Mouse (Mus musculus): ENCODE measurements around the gene Rapgef4. TPM values are rescaled to one million over a fixed set of nuclear protein-coding genes. Genes with fewer than 3 reads are reported as not detected.

Rapgef4 gene
- polyA plus RNA-seq, 1 experiment from 2014 or later: not detected

DNA sequence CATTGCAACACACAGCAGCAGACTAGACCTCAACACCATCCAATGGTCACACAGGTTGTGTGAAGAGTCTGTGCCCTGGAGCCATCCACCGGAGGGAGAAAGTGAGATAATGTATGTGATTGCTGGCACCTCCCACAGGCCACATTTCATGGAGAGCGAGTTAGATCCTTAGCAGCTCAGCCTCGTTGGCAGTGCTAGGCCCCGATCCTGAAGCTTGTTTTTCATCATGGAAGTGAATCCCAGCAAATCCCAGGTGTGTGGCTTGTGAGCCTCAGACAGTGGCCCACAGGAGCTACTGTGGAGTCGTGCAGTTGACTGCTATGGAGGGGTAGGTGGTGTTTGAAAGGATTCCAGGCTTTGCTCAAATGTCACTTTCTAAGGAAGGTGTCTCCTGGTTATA is 13.2 kb upstream of the Rapgef4 start:
- WGBS (ENCODE audit: missing documents): 94% methylated on average over 5 of the region's 5 CpGs

DNA sequence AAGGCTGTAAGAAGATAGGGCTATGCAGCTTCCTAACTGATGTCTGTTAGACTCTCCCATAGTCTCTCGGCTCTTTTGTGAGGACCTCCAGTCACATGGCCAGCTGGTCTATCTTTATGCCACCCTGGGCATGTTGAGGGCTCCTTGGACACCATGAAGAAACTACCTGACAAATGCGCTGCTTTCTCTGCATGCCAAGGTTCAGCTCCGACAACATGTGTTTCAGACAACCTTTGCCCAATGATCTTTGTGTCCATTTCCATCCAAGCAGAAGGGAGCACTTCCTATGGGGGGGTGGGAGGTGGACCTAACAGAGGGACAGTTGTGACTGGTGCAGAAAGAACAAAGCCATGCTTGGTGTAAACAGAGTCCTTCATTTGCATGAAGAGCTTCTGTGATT is 7.4 kb upstream of the Rapgef4 start:
- 92% methylated on average over 3 of the region's 3 CpGs for WGBS (ENCODE audit: missing documents)
- no peaks in the 10 kb centered on the region for H3K79me2 ChIP-seq (ENCODE audit: inconsistent target)

More for the DNA sequence above, 13.2 kb upstream of the Rapgef4 start:
- no peak overlapping the region for H3K4me3 ChIP-seq (ENCODE audit: inconsistent target)
- H3K36me3 ChIP-seq (ENCODE audit: inconsistent target): no peaks in the 10 kb centered on the region
- H3K27ac ChIP-seq: no peak overlapping the region
- no peaks in the 10 kb centered on the region for H3K79me2 ChIP-seq (ENCODE audit: inconsistent target)

DNA sequence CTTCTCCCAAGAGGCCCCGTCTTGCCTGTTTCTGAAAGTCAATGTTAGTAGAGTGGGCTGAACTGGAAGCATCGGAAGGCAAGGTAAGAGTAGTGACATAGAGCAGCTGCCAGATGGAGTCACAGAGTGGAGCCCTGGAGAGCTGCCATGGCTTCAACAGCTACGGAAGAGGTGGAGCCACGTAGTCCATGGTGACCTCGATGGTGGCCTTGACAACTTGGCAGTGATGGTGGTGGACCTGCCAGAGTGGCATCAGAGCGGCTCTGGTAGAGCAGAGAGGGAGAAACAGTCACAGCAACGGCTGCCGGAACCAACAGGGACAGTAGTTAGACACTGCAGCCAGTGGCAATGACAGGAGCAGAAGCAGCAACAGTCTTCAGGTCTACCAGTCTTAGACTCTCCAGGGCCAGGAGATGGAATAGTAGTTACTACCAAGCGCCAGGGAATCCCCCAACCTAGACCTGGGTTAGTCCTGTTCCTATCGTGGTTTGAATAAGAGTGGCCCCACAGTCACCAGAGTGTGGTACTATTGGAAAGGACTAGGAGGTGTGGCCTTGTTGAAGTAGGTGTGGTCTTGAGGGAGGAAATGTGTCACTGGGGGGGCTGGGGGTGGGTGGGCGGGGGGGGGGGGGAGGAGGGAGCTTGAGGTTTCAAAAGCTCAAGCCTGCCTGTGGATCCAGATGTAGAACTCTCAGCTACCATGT is 6.7 kb upstream of the Rapgef4 start:
- Histone ChIP-seq H3K79me2 (ENCODE audit: inconsistent target) (no peaks in the 10 kb centered on the region), H3K4me3 (ENCODE audit: inconsistent target) (no peak overlapping the region), H3K36me3 (ENCODE audit: inconsistent target) (no peaks in the 10 kb centered on the region), H3K27ac (no peak overlapping the region)
- 86% methylated on average over 9 of the region's 11 CpGs for WGBS (ENCODE audit: missing documents)

More for the DNA sequence above, 7.4 kb upstream of the Rapgef4 start:
- no peaks in the 10 kb centered on the region for H3K36me3 ChIP-seq (ENCODE audit: inconsistent target)
- H3K4me3 ChIP-seq (ENCODE audit: inconsistent target): no peak overlapping the region
- no peak overlapping the region for H3K27ac ChIP-seq

GRCm38 (mm10) chr2:71979981-71980380 is 1.1 kb upstream of the Rapgef4 start:
- no peaks in the 10 kb centered on the region for H3K36me3 ChIP-seq (ENCODE audit: inconsistent target)
- no peaks in the 10 kb centered on the region for H3K79me2 ChIP-seq (ENCODE audit: inconsistent target)
- WGBS (ENCODE audit: missing documents): 92% methylated on average over 7 of the region's 7 CpGs
- H3K4me3 ChIP-seq (ENCODE audit: inconsistent target): no peak overlapping the region
- H3K27ac ChIP-seq: no peak overlapping the region

DNA sequence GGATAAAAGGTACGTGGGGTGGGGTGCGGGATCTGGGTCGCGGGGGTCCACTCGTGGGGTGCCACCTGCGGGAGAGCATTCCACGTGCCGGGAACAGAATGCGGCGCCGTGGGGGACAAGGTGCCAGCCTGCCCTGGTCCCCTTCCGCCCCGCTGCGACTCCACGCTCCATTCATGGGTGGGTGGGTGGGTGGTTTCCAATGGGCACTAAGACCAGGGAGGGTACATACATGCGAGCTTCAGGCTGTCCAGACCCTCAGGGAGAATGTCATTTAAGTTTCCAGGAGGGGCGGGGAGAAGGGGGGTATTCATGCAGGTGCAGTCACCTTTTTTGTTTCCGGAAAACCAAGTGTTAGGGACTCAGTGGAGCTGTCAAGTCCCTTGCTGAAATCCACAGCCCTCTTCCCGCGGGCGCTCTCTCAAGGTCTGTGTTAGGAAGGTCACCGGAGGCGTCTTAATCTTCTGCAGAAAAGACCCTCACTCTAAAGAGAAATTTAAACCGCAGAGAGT is 357 bp downstream of the Rapgef4 start:
- Histone ChIP-seq H3K36me3 (ENCODE audit: inconsistent target) (no peaks in the 10 kb centered on the region), H3K79me2 (ENCODE audit: inconsistent target) (no peaks in the 10 kb centered on the region), H3K27ac (no peak overlapping the region), H3K4me3 (ENCODE audit: inconsistent target) (no peak overlapping the region)
- 22% methylated on average over 24 of the region's 24 CpGs for WGBS (ENCODE audit: missing documents)

DNA sequence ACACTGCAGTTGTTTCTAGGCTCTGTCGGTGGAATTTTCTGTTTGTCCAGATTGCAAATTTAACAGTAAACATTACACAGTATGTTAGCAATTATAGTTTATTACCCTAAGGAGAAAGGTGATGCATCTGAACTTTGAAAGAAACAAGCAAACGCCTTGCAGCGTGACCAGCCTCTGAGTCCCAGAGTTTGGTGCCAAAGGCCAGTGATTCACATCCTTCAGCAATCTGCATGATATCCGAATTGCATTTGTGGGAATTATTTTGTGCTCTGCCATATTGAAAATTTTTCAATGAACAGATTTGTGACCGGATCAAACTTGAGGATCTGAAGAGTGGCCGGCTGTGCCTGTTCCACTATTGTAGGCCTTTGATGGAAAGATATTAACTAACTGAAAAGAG is 856 bp downstream of the Rapgef4 start:
- H3K4me3 ChIP-seq (ENCODE audit: inconsistent target): no peak overlapping the region

DNA sequence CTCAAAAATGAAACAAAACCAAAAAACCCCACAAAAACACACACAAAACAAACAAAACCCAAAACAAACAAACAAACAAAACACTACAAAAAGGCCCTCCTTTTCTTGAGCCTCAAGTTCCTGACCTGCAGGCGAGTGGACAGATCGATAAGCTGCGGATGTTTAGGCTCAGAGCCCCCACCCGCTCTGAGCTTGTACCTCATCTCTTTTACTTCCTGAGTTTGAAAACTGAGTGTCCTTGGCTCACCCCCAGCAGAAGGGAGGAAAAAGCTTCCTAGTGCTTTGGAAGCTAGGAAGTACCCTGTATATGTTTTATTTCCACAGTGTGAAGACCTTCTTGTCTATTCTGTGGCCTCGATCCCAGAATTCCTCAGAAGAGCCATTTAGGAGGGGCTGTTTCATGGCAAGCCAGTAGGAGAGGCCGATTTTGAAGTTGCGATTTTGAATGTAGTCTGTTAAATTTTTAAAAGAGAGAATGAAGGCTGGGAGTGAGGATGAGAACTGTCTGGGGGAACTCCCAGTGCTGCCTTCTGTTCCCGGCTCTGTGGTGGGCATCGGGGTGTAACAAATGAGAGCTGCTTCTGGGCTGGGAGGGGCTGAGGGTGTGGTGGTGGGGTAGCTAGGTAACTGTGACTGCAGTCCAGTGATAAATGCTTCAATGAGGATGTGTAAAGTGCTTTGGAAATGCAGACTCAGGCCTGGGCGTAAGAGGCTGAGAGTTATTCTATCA is 2.0 kb downstream of the Rapgef4 start:
- Histone ChIP-seq H3K4me3 (ENCODE audit: inconsistent target) (no peak overlapping the region), H3K79me2 (ENCODE audit: inconsistent target) (no peaks in the 10 kb centered on the region), H3K27ac (no peak overlapping the region), H3K36me3 (ENCODE audit: inconsistent target) (no peaks in the 10 kb centered on the region)
- 88% methylated on average over 10 of the region's 10 CpGs for WGBS (ENCODE audit: missing documents)

More for the DNA sequence above, 856 bp downstream of the Rapgef4 start:
- H3K27ac ChIP-seq: no peak overlapping the region
- H3K36me3 ChIP-seq (ENCODE audit: inconsistent target): no peaks in the 10 kb centered on the region
- no peaks in the 10 kb centered on the region for H3K79me2 ChIP-seq (ENCODE audit: inconsistent target)
- 88% methylated on average over 6 of the region's 6 CpGs for WGBS (ENCODE audit: missing documents)

DNA sequence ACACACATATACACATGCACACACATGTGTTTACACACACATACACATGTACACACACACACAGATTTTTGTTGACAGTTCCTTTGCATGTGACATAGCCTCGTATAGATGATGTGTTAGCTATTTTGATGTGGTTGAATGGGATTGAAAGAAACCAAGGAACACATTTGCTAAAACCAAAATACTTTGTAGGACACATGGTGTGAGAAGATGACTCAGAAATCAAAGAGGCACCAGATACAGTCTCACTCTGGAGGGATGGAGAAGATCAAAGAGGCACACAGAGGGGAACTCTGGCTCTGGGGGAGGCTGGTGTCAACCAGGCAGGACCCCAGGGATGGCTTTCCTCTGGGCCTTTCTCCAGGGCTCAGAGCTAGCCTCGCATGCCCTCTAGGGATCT is 4.7 kb downstream of the Rapgef4 start:
- no peak overlapping the region for H3K27ac ChIP-seq
- H3K4me3 ChIP-seq (ENCODE audit: inconsistent target): no peak overlapping the region
- H3K36me3 ChIP-seq (ENCODE audit: inconsistent target): no peaks in the 10 kb centered on the region
- no peaks in the 10 kb centered on the region for H3K79me2 ChIP-seq (ENCODE audit: inconsistent target)
- 90% methylated on average over 2 of the region's 2 CpGs for WGBS (ENCODE audit: missing documents)

GRCm38 (mm10) chr2:71986276-71986848 is 5.3 kb downstream of the Rapgef4 start:
- no peaks in the 10 kb centered on the region for H3K79me2 ChIP-seq (ENCODE audit: inconsistent target)
- no peak overlapping the region for H3K4me3 ChIP-seq (ENCODE audit: inconsistent target)
- 82% methylated on average over 12 of the region's 12 CpGs for WGBS (ENCODE audit: missing documents)
- no peaks in the 10 kb centered on the region for H3K36me3 ChIP-seq (ENCODE audit: inconsistent target)
- no peak overlapping the region for H3K27ac ChIP-seq

GRCm38 (mm10) chr2:71988572-71988971 is 7.5 kb downstream of the Rapgef4 start:
- no peak overlapping the region for H3K27ac ChIP-seq
- WGBS (ENCODE audit: missing documents): 95% methylated on average over 6 of the region's 6 CpGs
- no peaks in the 10 kb centered on the region for H3K36me3 ChIP-seq (ENCODE audit: inconsistent target)
- no peaks in the 10 kb centered on the region for H3K79me2 ChIP-seq (ENCODE audit: inconsistent target)
- H3K4me3 ChIP-seq (ENCODE audit: inconsistent target): no peak overlapping the region

DNA sequence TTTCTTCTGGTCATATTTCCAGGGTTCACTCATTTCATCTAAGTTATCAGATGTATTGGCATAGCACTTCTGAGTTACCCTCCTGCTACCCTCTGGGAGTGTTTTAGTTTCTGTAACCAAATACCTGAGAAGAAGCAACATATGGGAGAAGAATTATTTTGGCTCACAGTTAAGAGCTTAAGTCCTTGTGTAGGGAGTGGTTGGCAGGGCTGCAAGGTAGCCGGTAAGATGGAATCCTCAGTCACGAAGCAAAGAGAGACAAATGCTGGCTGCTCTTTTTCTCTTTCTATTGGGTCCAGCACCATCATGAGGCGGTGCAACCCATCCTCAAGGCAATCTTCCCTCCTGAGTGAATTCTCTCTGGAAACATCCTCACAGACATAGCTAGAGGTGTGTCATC is 11.1 kb downstream of the Rapgef4 start:
- Histone ChIP-seq H3K79me2 (ENCODE audit: inconsistent target) (no peaks in the 10 kb centered on the region), H3K4me3 (ENCODE audit: inconsistent target) (no peak overlapping the region), H3K36me3 (ENCODE audit: inconsistent target) (no peaks in the 10 kb centered on the region), H3K27ac (no peak overlapping the region)
- WGBS (ENCODE audit: missing documents): 97% methylated on average over 3 of the region's 3 CpGs

- 99% methylated on average over 5 of the region's 5 CpGs for WGBS (ENCODE audit: missing documents)
- Histone ChIP-seq H3K27ac (no peak overlapping the region), H3K79me2 (ENCODE audit: inconsistent target) (no peaks in the 10 kb centered on the region), H3K36me3 (ENCODE audit: inconsistent target) (no peaks in the 10 kb centered on the region), H3K4me3 (ENCODE audit: inconsistent target) (no peak overlapping the region)
These were observed 12.8 kb downstream of the Rapgef4 start for GRCm38 (mm10) chr2:71993729-71994423.

DNA sequence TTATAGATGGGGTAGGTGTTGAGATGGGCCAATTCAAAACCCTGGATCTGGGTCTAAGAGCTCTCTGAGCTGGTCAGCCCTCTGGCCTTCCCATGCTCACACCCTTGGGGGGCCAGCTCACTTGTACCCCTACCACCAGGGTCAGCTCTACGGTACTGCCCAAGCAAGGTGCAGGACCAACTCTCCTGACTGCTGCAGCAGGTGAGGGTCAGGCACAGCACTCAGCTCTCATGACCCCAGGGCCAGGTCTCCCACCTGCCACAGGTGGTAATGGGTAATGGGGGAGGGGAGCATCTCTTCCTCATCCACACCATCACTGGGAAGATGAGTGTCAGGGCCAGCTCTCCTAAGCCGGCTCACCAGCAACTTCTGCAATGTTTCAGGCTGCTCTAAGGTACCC is 17.5 kb downstream of the Rapgef4 start:
- no peaks in the 10 kb centered on the region for H3K36me3 ChIP-seq (ENCODE audit: inconsistent target)
- no peak overlapping the region for H3K4me3 ChIP-seq (ENCODE audit: inconsistent target)
- no peaks in the 10 kb centered on the region for H3K79me2 ChIP-seq (ENCODE audit: inconsistent target)
- no peak overlapping the region for H3K27ac ChIP-seq
- WGBS (ENCODE audit: missing documents): 83% methylated on average over 2 of the region's 2 CpGs

DNA sequence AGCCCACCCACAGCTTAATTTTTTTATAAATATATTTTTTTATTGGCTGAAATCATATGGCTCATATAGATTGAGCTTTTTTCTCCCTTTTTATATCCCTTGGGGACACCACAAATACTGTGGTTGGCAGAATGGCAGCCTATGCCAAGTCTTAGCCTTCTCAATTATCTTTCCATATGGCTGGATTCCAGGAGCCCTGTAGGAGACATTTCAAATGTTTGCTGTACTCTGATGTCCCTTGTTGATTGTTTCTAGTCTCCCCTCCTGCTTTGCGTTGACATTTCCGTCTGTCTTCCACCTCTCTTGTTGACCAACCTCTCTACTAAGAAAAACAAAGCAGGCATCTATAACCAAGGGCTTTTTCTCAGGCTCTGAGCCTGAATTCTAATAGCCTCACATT is 19.1 kb downstream of the Rapgef4 start:
- no peak overlapping the region for H3K4me3 ChIP-seq (ENCODE audit: inconsistent target)
- H3K36me3 ChIP-seq (ENCODE audit: inconsistent target): no peaks in the 10 kb centered on the region
- 94% methylated on average over 2 of the region's 2 CpGs for WGBS (ENCODE audit: missing documents)
- no peaks in the 10 kb centered on the region for H3K79me2 ChIP-seq (ENCODE audit: inconsistent target)
- H3K27ac ChIP-seq: no peak overlapping the region

All from macrophage (primary cell).